Mouse (Mus musculus): ENCODE data around the gene Dusp11. TPM values are rescaled to one million over a fixed set of nuclear protein-coding genes. Genes with fewer than 3 reads are reported as not detected.
"Not testable (repeated sequence)": the region's sequence is repeated elsewhere in the genome, so short reads cannot be mapped to it uniquely, and the experiment has no call there.

Gene Dusp11
- polyA plus RNA-seq, 1 experiment from 2014 or later = 56.3 TPM

GRCm38 (mm10) chr6:85938701-85939100, 22.8 kb downstream of the Dusp11 start:
- Histone ChIP-seq H3K4me1 (replicated peaks; ENCODE audit: control insufficient read depth, insufficient read depth, low read length) (no peaks in the 10 kb centered on the region), H3K9ac (replicated peaks; ENCODE audit: low read depth, low read length) (no peak overlapping the region), H3K27ac (ENCODE audit: low read length) (no peak overlapping the region), H3K9me3 (ENCODE audit: control insufficient read depth, low read length) (no peaks in the 10 kb centered on the region), H3K4me3 (replicated peaks; ENCODE audit: low read length) (no peak overlapping the region), H3K4me2 (ENCODE audit: low read length) (no peak overlapping the region), H3K36me3 (ENCODE audit: control insufficient read depth, insufficient read depth) (peaks cover 5% of the 10 kb centered on the region), H3K27me3 (replicated peaks; ENCODE audit: control insufficient read depth, insufficient read depth, low read length) (no peaks in the 10 kb centered on the region)
- no peak for ATAC-seq
- WGBS = 81% methylated on average over 10 of the region's 10 CpGs

- not testable (repeated sequence) for H3K4me1 ChIP-seq (replicated peaks; ENCODE audit: control insufficient read depth, insufficient read depth, low read length); H3K27ac ChIP-seq (ENCODE audit: low read length); H3K9me3 ChIP-seq (ENCODE audit: control insufficient read depth, low read length); H3K36me3 ChIP-seq (ENCODE audit: control insufficient read depth, insufficient read depth); H3K27me3 ChIP-seq (replicated peaks; ENCODE audit: control insufficient read depth, insufficient read depth, low read length)
- WGBS = 2% methylated on average over 48 of the region's 50 CpGs
- H3K9ac ChIP-seq (replicated peaks; ENCODE audit: low read depth, low read length) = peak overlapping the region; percentile 65
- peak; percentile 95 for ATAC-seq
- H3K4me2 ChIP-seq (ENCODE audit: low read length) = peak overlapping the region; percentile 82
- peak overlapping the region; percentile 52 for H3K4me3 ChIP-seq (replicated peaks; ENCODE audit: low read length)
These were observed 24.7 kb downstream of the Dusp11 start for GRCm38 (mm10) chr6:85936508-85937465.

GRCm38 (mm10) chr6:85935646-85936045, 25.8 kb downstream of the Dusp11 start:
- 70% methylated on average over 3 of the region's 3 CpGs for WGBS
- no peak overlapping the region for H3K9ac ChIP-seq (replicated peaks; ENCODE audit: low read depth, low read length)
- no peak overlapping the region for H3K4me2 ChIP-seq (ENCODE audit: low read length)
- H3K9me3 ChIP-seq (ENCODE audit: control insufficient read depth, low read length) = no peaks in the 10 kb centered on the region
- no peaks in the 10 kb centered on the region for H3K4me1 ChIP-seq (replicated peaks; ENCODE audit: control insufficient read depth, insufficient read depth, low read length)
- H3K4me3 ChIP-seq (replicated peaks; ENCODE audit: low read length) = no peak overlapping the region
- H3K27ac ChIP-seq (ENCODE audit: low read length) = no peak overlapping the region
- H3K27me3 ChIP-seq (replicated peaks; ENCODE audit: control insufficient read depth, insufficient read depth, low read length) = no peaks in the 10 kb centered on the region
- H3K36me3 ChIP-seq (ENCODE audit: control insufficient read depth, insufficient read depth) = no peaks in the 10 kb centered on the region
- no peak for ATAC-seq

- Histone ChIP-seq H3K27ac (ENCODE audit: low read length) (no peak overlapping the region), H3K4me2 (ENCODE audit: low read length) (no peak overlapping the region)
- WGBS = 95% methylated on average over 8 of the region's 8 CpGs
These were observed 27.4 kb downstream of the Dusp11 start for GRCm38 (mm10) chr6:85934047-85934446.

GRCm38 (mm10) chr6:85929312-85929711, 32.2 kb downstream of the Dusp11 start:
- 85% methylated on average over 1 of the region's 1 CpGs for WGBS
- ATAC-seq = no peak
- H3K27ac ChIP-seq (ENCODE audit: low read length) = no peak overlapping the region
- no peaks in the 10 kb centered on the region for H3K27me3 ChIP-seq (replicated peaks; ENCODE audit: control insufficient read depth, insufficient read depth, low read length)
- H3K36me3 ChIP-seq (ENCODE audit: control insufficient read depth, insufficient read depth) = peaks cover 34% of the 10 kb centered on the region
- no peaks in the 10 kb centered on the region for H3K4me1 ChIP-seq (replicated peaks; ENCODE audit: control insufficient read depth, insufficient read depth, low read length)
- H3K4me3 ChIP-seq (replicated peaks; ENCODE audit: low read length) = no peak overlapping the region
- H3K9me3 ChIP-seq (ENCODE audit: control insufficient read depth, low read length) = no peaks in the 10 kb centered on the region
- H3K9ac ChIP-seq (replicated peaks; ENCODE audit: low read depth, low read length) = no peak overlapping the region
- no peak overlapping the region for H3K4me2 ChIP-seq (ENCODE audit: low read length)

More at GRCm38 (mm10) chr6:85934047-85934446, 27.4 kb downstream of the Dusp11 start:
- H3K4me3 ChIP-seq (replicated peaks; ENCODE audit: low read length) = no peak overlapping the region
- no peaks in the 10 kb centered on the region for H3K27me3 ChIP-seq (replicated peaks; ENCODE audit: control insufficient read depth, insufficient read depth, low read length)
- no peaks in the 10 kb centered on the region for H3K9me3 ChIP-seq (ENCODE audit: control insufficient read depth, low read length)
- ATAC-seq = no peak
- H3K36me3 ChIP-seq (ENCODE audit: control insufficient read depth, insufficient read depth) = peaks cover 8% of the 10 kb centered on the region; the same call in 1 of the 2 replicates
- no peak overlapping the region for H3K9ac ChIP-seq (replicated peaks; ENCODE audit: low read depth, low read length)
- H3K4me1 ChIP-seq (replicated peaks; ENCODE audit: control insufficient read depth, insufficient read depth, low read length) = no peaks in the 10 kb centered on the region

- Histone ChIP-seq H3K27me3 (replicated peaks; ENCODE audit: control insufficient read depth, insufficient read depth, low read length) (no peaks in the 10 kb centered on the region), H3K9me3 (ENCODE audit: control insufficient read depth, low read length) (no peaks in the 10 kb centered on the region), H3K4me3 (replicated peaks; ENCODE audit: low read length) (no peak overlapping the region), H3K4me1 (replicated peaks; ENCODE audit: control insufficient read depth, insufficient read depth, low read length) (no peaks in the 10 kb centered on the region), H3K27ac (ENCODE audit: low read length) (no peak overlapping the region), H3K36me3 (ENCODE audit: control insufficient read depth, insufficient read depth) (peaks cover 34% of the 10 kb centered on the region), H3K4me2 (ENCODE audit: low read length) (no peak overlapping the region), H3K9ac (replicated peaks; ENCODE audit: low read depth, low read length) (no peak overlapping the region)
- 91% methylated on average over 9 of the region's 9 CpGs for WGBS
- ATAC-seq = no peak
These were observed 33.7 kb downstream of the Dusp11 start for GRCm38 (mm10) chr6:85927476-85928464.

GRCm38 (mm10) chr6:85926709-85927108, 34.8 kb downstream of the Dusp11 start:
- Histone ChIP-seq H3K27ac (ENCODE audit: low read length) (no peak overlapping the region), H3K4me1 (replicated peaks; ENCODE audit: control insufficient read depth, insufficient read depth, low read length) (no peaks in the 10 kb centered on the region), H3K9me3 (ENCODE audit: control insufficient read depth, low read length) (no peaks in the 10 kb centered on the region), H3K9ac (replicated peaks; ENCODE audit: low read depth, low read length) (no peak overlapping the region), H3K36me3 (ENCODE audit: control insufficient read depth, insufficient read depth) (peaks cover 34% of the 10 kb centered on the region), H3K4me2 (ENCODE audit: low read length) (no peak overlapping the region), H3K27me3 (replicated peaks; ENCODE audit: control insufficient read depth, insufficient read depth, low read length) (no peaks in the 10 kb centered on the region), H3K4me3 (replicated peaks; ENCODE audit: low read length) (no peak overlapping the region)
- ATAC-seq = no peak
- 93% methylated on average over 1 of the region's 1 CpGs for WGBS

GRCm38 (mm10) chr6:85923643-85924042, 37.8 kb downstream of the Dusp11 start:
- no peaks in the 10 kb centered on the region for H3K4me1 ChIP-seq (replicated peaks; ENCODE audit: control insufficient read depth, insufficient read depth, low read length)
- ATAC-seq = no peak
- 92% methylated on average over 1 of the region's 1 CpGs for WGBS

GRCm38 (mm10) chr6:85919401-85919800, 42.1 kb downstream of the Dusp11 start:
- H3K4me1 ChIP-seq (replicated peaks; ENCODE audit: control insufficient read depth, insufficient read depth, low read length) = peaks cover 13% of the 10 kb centered on the region
- no peak for ATAC-seq
- no peak overlapping the region for H3K4me3 ChIP-seq (replicated peaks; ENCODE audit: low read length)
- WGBS = 95% methylated on average over 4 of the region's 4 CpGs
- H3K27me3 ChIP-seq (replicated peaks; ENCODE audit: control insufficient read depth, insufficient read depth, low read length) = no peaks in the 10 kb centered on the region
- no peak overlapping the region for H3K27ac ChIP-seq (ENCODE audit: low read length)
- no peak overlapping the region for H3K4me2 ChIP-seq (ENCODE audit: low read length)
- H3K9ac ChIP-seq (replicated peaks; ENCODE audit: low read depth, low read length) = no peak overlapping the region
- H3K36me3 ChIP-seq (ENCODE audit: control insufficient read depth, insufficient read depth) = no peaks in the 10 kb centered on the region; the same call in 1 of the 2 replicates
- H3K9me3 ChIP-seq (ENCODE audit: control insufficient read depth, low read length) = no peaks in the 10 kb centered on the region

More at GRCm38 (mm10) chr6:85923643-85924042, 37.8 kb downstream of the Dusp11 start:
- Histone ChIP-seq H3K9ac (replicated peaks; ENCODE audit: low read depth, low read length) (no peak overlapping the region), H3K27me3 (replicated peaks; ENCODE audit: control insufficient read depth, insufficient read depth, low read length) (no peaks in the 10 kb centered on the region), H3K9me3 (ENCODE audit: control insufficient read depth, low read length) (no peaks in the 10 kb centered on the region), H3K27ac (ENCODE audit: low read length) (no peak overlapping the region), H3K36me3 (ENCODE audit: control insufficient read depth, insufficient read depth) (peaks cover 24% of the 10 kb centered on the region), H3K4me3 (replicated peaks; ENCODE audit: low read length) (no peak overlapping the region), H3K4me2 (ENCODE audit: low read length) (no peak overlapping the region)
